Mouse (Mus musculus): Measurements from ENCODE around the gene Tut1. TPM values are rescaled to one million over a fixed set of nuclear protein-coding genes. Genes with fewer than 3 reads are reported as not detected.
"Not testable (repeated sequence)": the region's sequence is repeated elsewhere in the genome, so short reads cannot be mapped to it uniquely, and the experiment has no call there.

Gene Tut1
- polyA plus RNA-seq, 1 experiment from 2014 or later, result 29.4 TPM

- ATAC-seq (ENCODE audit: low FRiP score), result no peak
- Histone ChIP-seq H3K27ac (no peak overlapping the region), H3K4me3 (no peak overlapping the region), H3K9ac (no peak overlapping the region), H3K4me2 (no peak overlapping the region), H3K9me3 (no peaks in the 10 kb centered on the region), H3K4me1 (replicated peaks) (peaks cover 8% of the 10 kb centered on the region; the same call in 1 of the 2 replicates), H3K36me3 (no peaks in the 10 kb centered on the region), H3K27me3 (peaks cover 7% of the 10 kb centered on the region)
- 95% methylated on average over 6 of the region's 6 CpGs for WGBS
Observed at GRCm38 (mm10) chr19:8996601-8997000, 43.0 kb downstream of the Tut1 start.

GRCm38 (mm10) chr19:8997546-8997945 lies 43.9 kb downstream of the Tut1 start:
- no peak overlapping the region for H3K4me3 ChIP-seq
- peaks cover 7% of the 10 kb centered on the region; the same call in 1 of the 2 replicates for H3K4me1 ChIP-seq (replicated peaks)
- H3K4me2 ChIP-seq, result no peak overlapping the region
- H3K27me3 ChIP-seq, result no peaks in the 10 kb centered on the region
- H3K27ac ChIP-seq, result peak overlapping the region; percentile 18; the same call in 1 of the 2 replicates
- no peak overlapping the region for H3K9ac ChIP-seq
- H3K9me3 ChIP-seq, result no peaks in the 10 kb centered on the region
- 0 out of 2 replicates have a peak, but pooled peaks cover 4% of the 10 kb centered on the region for H3K36me3 ChIP-seq
- 75% methylated on average over 4 of the region's 4 CpGs for whole genome bisulfite sequencing
- ATAC-seq (ENCODE audit: low FRiP score), result peak; percentile 44; the same call in 1 of the 2 replicates

- H3K9me3 ChIP-seq, result no peaks in the 10 kb centered on the region
- H3K4me1 ChIP-seq (replicated peaks), result 0 out of 2 replicates have a peak, but pooled peaks cover 4% of the 10 kb centered on the region
- no peaks in the 10 kb centered on the region for H3K27me3 ChIP-seq
- no peak overlapping the region for H3K4me2 ChIP-seq
- ATAC-seq (ENCODE audit: low FRiP score), result no peak
- no peak overlapping the region for H3K4me3 ChIP-seq
- no peak overlapping the region for H3K9ac ChIP-seq
- WGBS, result 88% methylated on average over 6 of the region's 6 CpGs
- H3K36me3 ChIP-seq, result 0 out of 2 replicates have a peak, but pooled peaks cover 4% of the 10 kb centered on the region
- H3K27ac ChIP-seq, result no peak overlapping the region
Observed at GRCm38 (mm10) chr19:8998546-8998945, 44.9 kb downstream of the Tut1 start.

DNA sequence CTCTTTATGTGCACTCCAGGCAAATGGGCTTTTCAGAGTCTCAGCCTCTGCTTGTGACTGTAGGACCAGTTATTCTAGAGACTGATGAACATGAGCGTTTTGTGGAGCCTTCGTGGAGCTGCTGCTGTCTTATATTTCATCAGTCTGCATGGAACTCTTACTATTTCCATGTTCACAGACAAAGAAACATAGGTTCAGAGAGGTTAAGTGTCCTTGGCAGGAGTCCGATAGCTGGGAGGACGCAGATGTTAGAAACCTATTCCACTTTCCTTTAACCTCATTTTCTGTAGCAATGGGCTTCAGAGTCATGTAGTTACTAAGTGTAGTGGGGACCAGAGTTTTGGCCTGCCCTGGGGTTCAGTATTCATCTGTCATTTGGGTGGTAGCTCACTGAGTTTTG lies 45.6 kb downstream of the Tut1 start:
- Histone ChIP-seq H3K9me3 (no peaks in the 10 kb centered on the region), H3K4me1 (replicated peaks) (0 out of 2 replicates have a peak, but pooled peaks cover 4% of the 10 kb centered on the region), H3K27me3 (no peaks in the 10 kb centered on the region), H3K4me2 (no peak overlapping the region), H3K36me3 (0 out of 2 replicates have a peak, but pooled peaks cover 4% of the 10 kb centered on the region), H3K9ac (no peak overlapping the region), H3K27ac (no peak overlapping the region), H3K4me3 (no peak overlapping the region)
- ATAC-seq (ENCODE audit: low FRiP score), result no peak
- 98% methylated on average over 4 of the region's 4 CpGs for WGBS

DNA sequence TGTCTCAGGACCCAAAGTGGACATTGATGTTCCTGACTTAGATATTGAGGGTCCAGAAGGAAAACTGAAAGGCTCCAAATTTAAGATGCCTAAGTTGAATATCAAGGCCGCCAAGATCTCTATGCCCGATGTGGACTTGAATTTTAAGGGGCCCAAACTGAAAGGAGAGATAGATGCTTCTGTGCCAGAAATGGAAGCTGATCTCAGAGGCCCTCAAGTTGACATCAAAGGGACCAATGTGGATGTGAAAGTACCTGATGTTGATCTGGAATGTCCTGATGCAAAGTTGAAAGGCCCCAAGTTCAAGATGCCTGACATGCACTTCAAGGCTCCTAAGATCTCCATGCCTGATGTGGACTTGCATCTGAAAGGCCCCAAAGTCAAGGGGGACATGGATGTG lies 53.3 kb downstream of the Tut1 start:
- ATAC-seq (ENCODE audit: low FRiP score); H3K4me3 ChIP-seq; H3K27me3 ChIP-seq; H3K9me3 ChIP-seq; H3K36me3 ChIP-seq; H3K27ac ChIP-seq; H3K4me2 ChIP-seq; H3K9ac ChIP-seq; H3K4me1 ChIP-seq (replicated peaks): not testable (repeated sequence)
- 93% methylated on average over 2 of the region's 2 CpGs for WGBS

Other genes with a start within 250 kb of the Tut1 start
- gene Slc3a2, start 230.5 kb upstream of the Tut1 start, polyA plus RNA-seq (2015; fragmentation: Nextera tagmentation; extraction: Ambion mirVana), result 153 and 163 TPM in 2 replicates
- 82.6 and 89.9 TPM in 2 replicates for gene Wdr74, start 218.0 kb upstream of the Tut1 start, polyA plus RNA-seq (2015; fragmentation: Nextera tagmentation; extraction: Ambion mirVana)
- gene 1700092M07Rik, start 213.1 kb upstream of the Tut1 start, polyA plus RNA-seq (2015; fragmentation: Nextera tagmentation; extraction: Ambion mirVana), result 1.9 and 3.0 TPM in 2 replicates
- 120 and 128 TPM in 2 replicates for gene Stx5a, start 212.4 kb upstream of the Tut1 start, polyA plus RNA-seq (2015; fragmentation: Nextera tagmentation; extraction: Ambion mirVana)
- gene Nxf1, start 196.8 kb upstream of the Tut1 start, polyA plus RNA-seq (2015; fragmentation: Nextera tagmentation; extraction: Ambion mirVana), result 168 and 170 TPM in 2 replicates
- 257 and 258 TPM in 2 replicates for gene Tmem223, start 182.9 kb upstream of the Tut1 start, polyA plus RNA-seq (2015; fragmentation: Nextera tagmentation; extraction: Ambion mirVana)
- 38.1 and 38.6 TPM in 2 replicates for gene Tmem179b, start 179.4 kb upstream of the Tut1 start, polyA plus RNA-seq (2015; fragmentation: Nextera tagmentation; extraction: Ambion mirVana)
- 27.1 and 30.1 TPM in 2 replicates for gene Taf6l, start 167.4 kb upstream of the Tut1 start, polyA plus RNA-seq (2015; fragmentation: Nextera tagmentation; extraction: Ambion mirVana)
- 153 and 163 TPM in 2 replicates for gene Polr2g, start 155.3 kb upstream of the Tut1 start, polyA plus RNA-seq (2015; fragmentation: Nextera tagmentation; extraction: Ambion mirVana)
- 8.0 and 8.4 TPM in 2 replicates for gene Zbtb3, start 151.3 kb upstream of the Tut1 start, polyA plus RNA-seq (2015; fragmentation: Nextera tagmentation; extraction: Ambion mirVana)
- gene Ttc9c, start 134.5 kb upstream of the Tut1 start, polyA plus RNA-seq (2015; fragmentation: Nextera tagmentation; extraction: Ambion mirVana), result 60.4 and 61.4 TPM in 2 replicates
- gene Hnrnpul2, start 133.8 kb upstream of the Tut1 start, polyA plus RNA-seq (2015; fragmentation: Nextera tagmentation; extraction: Ambion mirVana), result 5.8 and 6.3 TPM in 2 replicates
- gene AC129217.1, start 124.1 kb upstream of the Tut1 start, polyA plus RNA-seq (2015; fragmentation: Nextera tagmentation; extraction: Ambion mirVana), result not detected in 2 replicates
- 82.9 and 84.0 TPM in 2 replicates for gene Bscl2, start 116.4 kb upstream of the Tut1 start, polyA plus RNA-seq (2015; fragmentation: Nextera tagmentation; extraction: Ambion mirVana)
- 346 and 374 TPM in 2 replicates for gene Gng3, start 114.7 kb upstream of the Tut1 start, polyA plus RNA-seq (2015; fragmentation: Nextera tagmentation; extraction: Ambion mirVana)
- gene Lrrn4cl, start 103.1 kb upstream of the Tut1 start, polyA plus RNA-seq (2015; fragmentation: Nextera tagmentation; extraction: Ambion mirVana), result 1.0 and 1.3 TPM in 2 replicates
- 162 TPM in 2 replicates for gene Ubxn1, start 82.4 kb upstream of the Tut1 start, polyA plus RNA-seq (2015; fragmentation: Nextera tagmentation; extraction: Ambion mirVana)
- 71.0 and 72.3 TPM in 2 replicates for gene Uqcc3, start 72.9 kb upstream of the Tut1 start, polyA plus RNA-seq (2015; fragmentation: Nextera tagmentation; extraction: Ambion mirVana)
- gene Lbhd1, start 70.1 kb upstream of the Tut1 start, polyA plus RNA-seq (2015; fragmentation: Nextera tagmentation; extraction: Ambion mirVana), result 45.3 and 57.7 TPM in 2 replicates
- gene Gm49403, start 69.9 kb upstream of the Tut1 start, polyA plus RNA-seq (2015; fragmentation: Nextera tagmentation; extraction: Ambion mirVana), result not detected in 2 replicates
- 56.5 and 61.6 TPM in 2 replicates for gene 1810009A15Rik, start 65.0 kb upstream of the Tut1 start, polyA plus RNA-seq (2015; fragmentation: Nextera tagmentation; extraction: Ambion mirVana)
- gene Gm49416, start 64.9 kb upstream of the Tut1 start, polyA plus RNA-seq (2015; fragmentation: Nextera tagmentation; extraction: Ambion mirVana), result not detected in 2 replicates
- gene Ints5, start 60.8 kb upstream of the Tut1 start, polyA plus RNA-seq (2015; fragmentation: Nextera tagmentation; extraction: Ambion mirVana), result 34.3 and 34.6 TPM in 2 replicates
- gene Ganab, start 55.8 kb upstream of the Tut1 start, polyA plus RNA-seq (2015; fragmentation: Nextera tagmentation; extraction: Ambion mirVana), result 91.7 and 95.9 TPM in 2 replicates
- gene B3gat3, start 33.5 kb upstream of the Tut1 start, polyA plus RNA-seq (2015; fragmentation: Nextera tagmentation; extraction: Ambion mirVana), result 89.7 and 91.8 TPM in 2 replicates
- gene Rom1, start 24.5 kb upstream of the Tut1 start, polyA plus RNA-seq (2015; fragmentation: Nextera tagmentation; extraction: Ambion mirVana), result 1.6 and 1.8 TPM in 2 replicates
- 9.4 and 11.3 TPM in 2 replicates for gene Eml3, start 24.3 kb upstream of the Tut1 start, polyA plus RNA-seq (2015; fragmentation: Nextera tagmentation; extraction: Ambion mirVana)
- gene Mta2, start 12.0 kb upstream of the Tut1 start, polyA plus RNA-seq (2015; fragmentation: Nextera tagmentation; extraction: Ambion mirVana), result 133 and 137 TPM in 2 replicates
- 344 and 348 TPM in 2 replicates for gene Eef1g, start 13.2 kb downstream of the Tut1 start, polyA plus RNA-seq (2015; fragmentation: Nextera tagmentation; extraction: Ambion mirVana)
- 5.7 and 6.4 TPM in 2 replicates for gene Ahnak, start 35.4 kb downstream of the Tut1 start, polyA plus RNA-seq (2015; fragmentation: Nextera tagmentation; extraction: Ambion mirVana)
- not detected in 2 replicates for gene Scgb1a1, start 134.1 kb downstream of the Tut1 start, polyA plus RNA-seq (2015; fragmentation: Nextera tagmentation; extraction: Ambion mirVana)
- gene Asrgl1, start 181.8 kb downstream of the Tut1 start, polyA plus RNA-seq (2015; fragmentation: Nextera tagmentation; extraction: Ambion mirVana), result 16.6 and 23.0 TPM in 2 replicates